Mouse (Mus musculus) bone marrow macrophage, adult 2 months (primary cell): ENCODE results near the gene Cdk5.

ENCODE experiments used
- CTCF ChIP-seq: IDR thresholded peaks from 2 replicates; pipeline ENCODE4 v1.5.1; 2012; ENCODE audit warnings: low read depth, mild to moderate bottlenecking, low read length, moderate library complexity
- POLR2A ChIP-seq: IDR thresholded peaks from 2 replicates; pipeline ENCODE4 v1.6.1; 2012; ENCODE audit warnings: mild to moderate bottlenecking, low read depth, low read length, borderline replicate concordance

GRCm38 (mm10) chr5:24443927-24444326, 20.6 kb upstream of the Cdk5 start:
- TF ChIP-seq CTCF: no peak
- TF ChIP-seq POLR2A: no peak
